Mouse (Mus musculus): ENCODE results near the gene Fam149a. TPM values are rescaled to one million over a fixed set of nuclear protein-coding genes. Genes with fewer than 3 reads are reported as not detected.

Fam149a gene
- polyA plus RNA-seq, 1 experiment = 1.6 TPM

DNA sequence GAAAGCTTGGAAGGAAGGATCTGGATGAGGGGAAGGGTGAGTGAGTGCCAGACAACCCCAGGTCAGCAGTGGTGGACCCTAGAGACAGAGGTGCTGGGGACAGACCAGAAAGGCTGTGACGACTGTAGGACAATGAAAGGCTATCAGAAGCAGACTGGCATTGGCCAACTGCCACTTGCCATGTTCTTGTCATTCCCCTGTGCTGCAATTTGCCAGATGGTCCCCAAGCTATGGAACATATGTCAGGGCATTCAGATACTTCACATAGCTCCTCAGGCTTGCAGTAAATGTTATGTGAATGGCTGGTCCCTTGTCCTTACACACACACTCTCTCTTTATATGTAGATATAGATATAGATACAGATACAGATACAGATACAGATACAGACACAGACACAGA lies 1.2 kb upstream of the Fam149a start:
- Histone ChIP-seq H3K36me3 (ENCODE audit: control insufficient read depth, insufficient read depth, low read length) (no peaks in the 10 kb centered on the region), H3K27ac (ENCODE audit: control insufficient read depth, insufficient read depth, low read length) (no peak overlapping the region), H3K27me3 (ENCODE audit: control insufficient read depth, insufficient read depth, low read length) (no peaks in the 10 kb centered on the region), H3K4me1 (replicated peaks; ENCODE audit: control insufficient read depth, insufficient read depth, low read length) (no peaks in the 10 kb centered on the region), H3K4me3 (ENCODE audit: control insufficient read depth, insufficient read depth, low read length) (no peak overlapping the region)
- TF ChIP-seq POLR2A (IDR thresholded peaks at IDR 0.05; ENCODE audit: control insufficient read depth, extremely low read depth, insufficient read depth, low read length, poor library complexity) (no peak), CTCF (IDR thresholded peaks at IDR 0.05; ENCODE audit: borderline replicate concordance, control insufficient read depth, extremely low read depth, insufficient read depth, low read length, poor library complexity) (no peak)
- no peak for DNase-seq
- 56% methylated on average over 1 of the region's 1 CpGs for WGBS

DNA sequence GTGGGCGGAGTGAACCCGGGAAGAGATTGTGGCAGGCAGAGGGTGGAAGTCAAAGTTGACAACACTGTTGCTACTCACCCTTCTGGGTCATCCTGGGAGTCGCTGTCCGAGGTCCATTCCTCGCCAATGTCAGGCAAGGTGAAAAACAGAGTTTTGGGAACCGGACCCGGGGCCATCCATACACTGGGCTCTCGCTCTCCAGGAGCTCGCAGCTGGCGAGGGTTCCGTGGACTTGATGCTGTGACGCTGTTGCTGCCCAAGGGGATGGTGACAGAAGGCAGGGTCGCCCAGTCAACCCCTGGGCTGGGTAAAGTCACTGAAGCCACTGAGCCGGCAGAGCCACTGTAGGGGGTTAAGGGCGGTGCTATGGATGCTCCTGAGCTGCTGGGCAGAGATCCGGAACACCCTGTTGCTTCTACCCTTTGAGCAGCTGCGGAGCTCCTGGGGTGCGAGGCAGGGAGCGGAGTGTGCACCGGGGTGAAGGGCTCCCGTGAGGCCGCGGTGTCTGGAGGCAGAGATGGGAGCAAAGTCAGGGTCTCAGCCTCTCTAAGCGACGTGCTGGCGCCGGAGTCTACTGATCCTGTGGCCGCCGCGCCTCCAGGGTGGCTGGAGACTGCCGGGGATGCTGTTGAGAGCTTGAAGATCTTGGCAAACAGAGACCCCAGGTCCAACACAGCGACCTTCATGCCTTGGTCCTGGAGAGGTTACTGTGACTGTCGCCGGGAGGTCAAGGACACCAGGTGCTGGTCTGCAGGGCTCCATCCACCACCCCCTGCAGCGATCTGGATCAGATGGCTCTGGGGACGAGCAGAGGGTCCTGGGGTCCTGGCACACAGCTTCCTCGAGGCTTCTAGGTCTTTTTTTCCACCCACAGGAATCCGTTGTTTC lies 772 bp downstream of the Fam149a start:
- WGBS = 12% methylated on average over 38 of the region's 38 CpGs
- Histone ChIP-seq H3K4me3 (ENCODE audit: control insufficient read depth, insufficient read depth, low read length) (no peak overlapping the region), H3K27ac (ENCODE audit: control insufficient read depth, insufficient read depth, low read length) (no peak overlapping the region), H3K4me1 (replicated peaks; ENCODE audit: control insufficient read depth, insufficient read depth, low read length) (no peaks in the 10 kb centered on the region), H3K27me3 (ENCODE audit: control insufficient read depth, insufficient read depth, low read length) (no peaks in the 10 kb centered on the region), H3K36me3 (ENCODE audit: control insufficient read depth, insufficient read depth, low read length) (no peaks in the 10 kb centered on the region)
- no peak for TF ChIP-seq POLR2A (IDR thresholded peaks at IDR 0.05; ENCODE audit: control insufficient read depth, extremely low read depth, insufficient read depth, low read length, poor library complexity)
- TF ChIP-seq CTCF (IDR thresholded peaks at IDR 0.05; ENCODE audit: borderline replicate concordance, control insufficient read depth, extremely low read depth, insufficient read depth, low read length, poor library complexity) = no peak
- no peak for DNase-seq

DNA sequence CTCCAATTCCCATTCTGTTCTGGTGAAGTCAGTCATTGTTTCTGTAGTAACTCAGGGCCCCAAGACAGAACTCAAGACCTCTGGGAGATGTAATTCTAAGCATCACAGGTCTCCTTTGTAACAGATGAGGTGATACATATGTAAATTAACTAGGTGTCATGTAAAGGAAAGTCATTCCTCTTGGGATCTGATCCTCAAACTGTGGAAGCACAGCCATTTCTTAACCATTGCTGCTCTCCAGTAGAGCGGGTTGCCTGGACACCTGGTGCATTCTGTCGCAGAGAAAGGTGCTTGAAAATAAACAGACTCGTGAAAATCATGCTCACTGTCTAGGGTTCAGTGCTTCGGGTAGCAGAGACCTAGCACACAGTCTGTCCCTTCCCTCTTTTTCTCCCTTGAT lies 1.5 kb downstream of the Fam149a start:
- no peaks in the 10 kb centered on the region for H3K4me1 ChIP-seq (replicated peaks; ENCODE audit: control insufficient read depth, insufficient read depth, low read length)
- H3K27ac ChIP-seq (ENCODE audit: control insufficient read depth, insufficient read depth, low read length) = no peak overlapping the region
- H3K4me3 ChIP-seq (ENCODE audit: control insufficient read depth, insufficient read depth, low read length) = no peak overlapping the region
- TF ChIP-seq POLR2A (IDR thresholded peaks at IDR 0.05; ENCODE audit: control insufficient read depth, extremely low read depth, insufficient read depth, low read length, poor library complexity) (no peak), CTCF (IDR thresholded peaks at IDR 0.05; ENCODE audit: borderline replicate concordance, control insufficient read depth, extremely low read depth, insufficient read depth, low read length, poor library complexity) (no peak)
- H3K36me3 ChIP-seq (ENCODE audit: control insufficient read depth, insufficient read depth, low read length) = no peaks in the 10 kb centered on the region
- DNase-seq = no peak
- no peaks in the 10 kb centered on the region for H3K27me3 ChIP-seq (ENCODE audit: control insufficient read depth, insufficient read depth, low read length)
- 47% methylated on average over 4 of the region's 4 CpGs for WGBS

GRCm38 (mm10) chr8:45374071-45374470 lies 8.0 kb downstream of the Fam149a start:
- TF ChIP-seq CTCF (IDR thresholded peaks at IDR 0.05; ENCODE audit: borderline replicate concordance, control insufficient read depth, extremely low read depth, insufficient read depth, low read length, poor library complexity) (no peak), POLR2A (IDR thresholded peaks at IDR 0.05; ENCODE audit: control insufficient read depth, extremely low read depth, insufficient read depth, low read length, poor library complexity) (no peak)
- DNase-seq = no peak
- Histone ChIP-seq H3K4me1 (replicated peaks; ENCODE audit: control insufficient read depth, insufficient read depth, low read length) (no peaks in the 10 kb centered on the region), H3K4me3 (ENCODE audit: control insufficient read depth, insufficient read depth, low read length) (no peak overlapping the region), H3K27me3 (ENCODE audit: control insufficient read depth, insufficient read depth, low read length) (no peaks in the 10 kb centered on the region), H3K27ac (ENCODE audit: control insufficient read depth, insufficient read depth, low read length) (no peak overlapping the region), H3K36me3 (ENCODE audit: control insufficient read depth, insufficient read depth, low read length) (no peaks in the 10 kb centered on the region)
- 76% methylated on average over 3 of the region's 3 CpGs for WGBS

DNA sequence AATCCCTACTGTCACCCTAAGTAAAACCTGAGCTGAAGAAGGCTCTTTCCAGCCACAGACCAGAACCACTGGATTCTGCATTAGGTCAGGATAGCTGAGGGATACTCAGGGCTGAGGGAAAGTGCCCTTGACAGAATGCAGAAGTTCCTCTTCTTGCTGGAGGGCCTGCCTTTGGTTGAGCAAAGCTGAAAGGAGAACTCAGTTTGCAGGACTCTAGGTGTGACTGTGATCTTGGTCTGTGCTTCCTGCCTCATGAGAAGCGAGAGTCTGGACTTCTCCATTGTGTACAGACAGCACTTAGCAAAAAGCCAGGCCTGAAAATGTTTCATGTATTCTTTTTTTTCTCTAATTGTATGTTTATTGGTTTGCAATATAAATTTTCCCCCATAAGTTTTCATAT lies 14.9 kb downstream of the Fam149a start:
- TF ChIP-seq POLR2A (IDR thresholded peaks at IDR 0.05; ENCODE audit: control insufficient read depth, extremely low read depth, insufficient read depth, low read length, poor library complexity) (no peak), CTCF (IDR thresholded peaks at IDR 0.05; ENCODE audit: borderline replicate concordance, control insufficient read depth, extremely low read depth, insufficient read depth, low read length, poor library complexity) (no peak)
- DNase-seq = no peak
- Histone ChIP-seq H3K36me3 (ENCODE audit: control insufficient read depth, insufficient read depth, low read length) (no peaks in the 10 kb centered on the region), H3K4me3 (ENCODE audit: control insufficient read depth, insufficient read depth, low read length) (no peak overlapping the region), H3K27ac (ENCODE audit: control insufficient read depth, insufficient read depth, low read length) (no peak overlapping the region), H3K4me1 (replicated peaks; ENCODE audit: control insufficient read depth, insufficient read depth, low read length) (no peaks in the 10 kb centered on the region), H3K27me3 (ENCODE audit: control insufficient read depth, insufficient read depth, low read length) (no peaks in the 10 kb centered on the region)
- WGBS = 32% methylated on average over 1 of the region's 1 CpGs

DNA sequence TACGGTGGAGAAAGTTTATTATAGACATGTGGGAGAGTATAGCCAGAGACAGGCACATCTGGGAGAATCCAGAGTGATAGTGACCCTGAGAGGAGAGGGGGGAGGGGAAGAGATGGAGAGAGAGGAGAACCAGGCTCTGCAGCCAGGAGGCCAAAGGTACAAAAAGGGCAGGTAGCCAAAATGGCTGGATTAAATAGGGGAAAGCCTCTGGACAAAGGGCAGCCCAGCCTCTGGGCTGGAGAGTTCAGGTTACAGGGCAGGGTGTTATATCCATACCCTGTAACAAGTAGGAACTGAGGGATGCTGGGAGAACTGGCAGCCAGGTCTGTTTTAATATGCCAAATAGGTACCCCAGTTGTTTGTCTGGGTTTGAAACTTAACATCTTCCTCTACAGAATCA lies 18.9 kb downstream of the Fam149a start:
- H3K4me1 ChIP-seq (replicated peaks; ENCODE audit: control insufficient read depth, insufficient read depth, low read length) = no peaks in the 10 kb centered on the region
- no peaks in the 10 kb centered on the region for H3K27me3 ChIP-seq (ENCODE audit: control insufficient read depth, insufficient read depth, low read length)
- no peak for DNase-seq
- TF ChIP-seq POLR2A (IDR thresholded peaks at IDR 0.05; ENCODE audit: control insufficient read depth, extremely low read depth, insufficient read depth, low read length, poor library complexity) (no peak), CTCF (IDR thresholded peaks at IDR 0.05; ENCODE audit: borderline replicate concordance, control insufficient read depth, extremely low read depth, insufficient read depth, low read length, poor library complexity) (no peak)
- H3K36me3 ChIP-seq (ENCODE audit: control insufficient read depth, insufficient read depth, low read length) = no peaks in the 10 kb centered on the region
- H3K27ac ChIP-seq (ENCODE audit: control insufficient read depth, insufficient read depth, low read length) = no peak overlapping the region
- WGBS = 98% methylated on average over 1 of the region's 1 CpGs
- no peak overlapping the region for H3K4me3 ChIP-seq (ENCODE audit: control insufficient read depth, insufficient read depth, low read length)
